Mouse (Mus musculus): ENCODE measurements around the gene Gpr107.

Gpr107 gene

DNA sequence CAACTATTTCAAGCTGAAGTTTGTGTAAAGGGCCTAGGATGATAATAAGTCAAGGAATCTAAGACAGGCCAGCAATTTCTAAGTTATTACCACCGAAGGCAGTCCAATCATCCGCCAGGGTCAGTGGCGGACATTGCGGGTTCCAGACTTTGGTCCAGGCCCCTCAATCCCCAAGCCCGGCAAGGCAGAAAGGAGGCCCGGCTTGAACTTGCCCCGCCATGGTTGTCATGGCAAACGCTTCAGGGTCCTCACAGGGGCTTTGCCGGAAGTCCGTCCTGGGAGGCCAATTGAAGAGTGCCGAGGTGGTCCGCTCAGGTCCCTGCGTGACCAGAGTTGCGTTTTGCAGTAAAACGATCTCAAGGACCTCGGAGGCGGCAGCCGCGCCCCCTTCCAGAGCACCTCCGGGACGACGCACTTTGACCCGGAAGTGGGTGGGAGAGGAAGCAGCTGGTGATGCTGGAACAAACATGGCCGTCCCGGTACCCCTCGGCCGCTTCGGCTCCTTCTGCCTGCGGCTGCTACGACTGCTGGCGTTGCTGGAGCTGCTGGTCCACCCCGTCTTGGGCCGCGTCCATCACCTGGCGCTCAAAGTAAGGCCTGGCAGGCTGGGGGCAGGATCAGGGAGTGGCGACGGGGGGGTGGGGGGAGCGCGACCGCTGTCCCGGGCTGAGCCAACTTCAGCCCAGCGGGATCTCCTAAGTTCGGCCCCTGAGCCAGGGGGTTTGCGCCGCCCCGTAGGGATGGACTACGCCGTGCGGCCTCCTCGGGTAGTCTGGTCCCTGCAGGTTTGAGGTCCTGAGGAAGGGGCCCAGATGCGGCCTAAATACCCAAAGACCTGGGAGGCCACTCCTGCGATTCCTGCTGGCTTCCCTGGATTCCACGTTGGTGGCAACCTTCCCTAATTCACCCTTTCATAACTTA is at the start of gene Gpr107:
TSS of gene Gpr107 (plus strand) at position 425 of the 921 bp plus-strand sequence.
- DNase-seq: peak; percentile 68

DNA sequence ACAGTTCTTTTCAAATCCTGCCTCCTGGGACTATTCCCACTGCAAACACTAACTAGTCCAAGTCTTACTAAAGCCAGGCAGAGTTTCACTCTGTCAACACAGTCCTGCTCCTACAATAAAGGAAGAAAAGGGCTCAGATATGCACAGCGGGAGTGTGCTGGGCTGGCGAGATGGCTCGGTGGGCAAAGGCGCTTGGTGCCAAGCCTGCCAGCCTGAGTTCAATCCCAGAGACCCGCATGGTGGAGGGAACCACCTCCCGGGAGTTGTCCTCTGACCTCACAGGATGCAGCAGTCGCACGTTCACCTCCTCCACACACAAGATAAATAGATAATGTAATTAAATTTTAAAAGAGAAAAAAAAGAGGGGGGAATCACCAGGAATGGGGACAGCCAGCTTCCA is 48.8 kb upstream of the Gpr107 start:
- DNase-seq: no peak

DNA sequence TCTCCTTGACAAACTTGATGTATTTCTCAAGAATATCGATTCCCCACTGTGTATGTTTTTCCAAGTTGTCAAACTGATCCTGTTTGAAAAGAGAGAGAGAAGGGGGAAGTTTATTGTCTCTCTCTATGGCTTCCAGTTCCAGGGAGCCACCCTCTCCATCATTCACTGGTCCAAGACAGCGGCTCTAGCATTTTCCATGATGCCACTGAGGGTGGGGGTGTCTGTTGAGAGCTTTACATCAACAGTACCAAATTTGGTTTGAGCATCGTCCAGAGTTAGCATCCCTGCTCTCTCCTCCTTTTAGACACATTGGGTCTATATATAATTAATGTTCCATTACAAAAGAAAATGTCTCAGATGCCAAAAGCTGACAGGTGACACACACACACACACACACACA is 46.8 kb upstream of the Gpr107 start:
- DNase-seq: no peak

DNA sequence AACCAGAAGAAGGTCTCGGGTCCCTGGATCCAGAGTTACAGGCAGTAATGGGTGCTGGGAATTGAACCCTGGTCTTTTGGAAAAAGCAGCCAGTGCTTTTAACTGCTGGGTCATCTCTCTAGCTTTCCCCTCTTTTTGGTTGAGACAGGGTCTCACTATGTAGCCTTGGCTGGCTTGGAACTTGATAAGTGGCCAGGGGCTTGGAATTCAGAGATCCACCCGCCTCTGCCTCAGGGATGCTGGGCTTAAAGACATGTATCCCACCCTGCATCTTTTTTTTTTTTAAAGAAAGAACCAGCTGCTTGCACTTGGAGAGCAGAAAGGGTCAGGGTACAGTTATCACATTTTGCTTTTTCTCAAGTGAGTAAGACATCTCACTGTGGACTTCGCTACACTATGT is 46.1 kb upstream of the Gpr107 start:
- DNase-seq: no peak

DNA sequence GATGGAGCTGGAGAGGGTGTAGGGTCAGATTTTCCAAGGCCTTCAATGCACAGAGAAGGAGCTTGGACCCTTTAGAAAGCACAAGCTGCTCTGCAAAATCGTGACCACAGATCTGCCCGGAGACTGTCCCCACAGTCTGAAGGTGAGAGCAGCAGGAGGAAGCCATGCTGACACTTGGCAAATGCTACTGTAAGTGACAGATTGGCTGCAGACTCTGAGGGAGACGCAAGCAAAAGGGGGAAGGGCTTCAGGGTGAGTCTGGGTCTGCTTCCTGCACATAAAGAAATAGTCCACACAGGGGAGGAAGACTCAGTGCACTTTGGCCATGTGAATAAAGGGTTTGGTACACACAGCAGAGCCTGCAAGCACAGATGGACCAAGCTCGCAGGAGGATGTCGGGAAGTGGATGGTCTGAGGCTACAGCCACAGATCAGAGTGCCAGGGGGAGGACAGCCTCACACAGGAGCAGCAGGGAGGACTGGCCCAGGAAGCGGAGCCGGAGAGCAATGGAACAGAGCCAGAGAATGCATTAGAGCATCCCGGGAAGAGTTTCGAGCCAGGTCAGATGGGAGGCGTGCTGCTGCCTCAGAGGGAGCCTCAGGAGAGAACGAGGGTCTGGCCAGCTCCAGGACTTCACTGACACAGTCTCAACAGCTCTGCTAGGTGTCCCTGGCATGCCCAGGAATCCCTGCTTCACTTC is 45.3 kb upstream of the Gpr107 start:
- peak; percentile 91 for DNase-seq

DNA sequence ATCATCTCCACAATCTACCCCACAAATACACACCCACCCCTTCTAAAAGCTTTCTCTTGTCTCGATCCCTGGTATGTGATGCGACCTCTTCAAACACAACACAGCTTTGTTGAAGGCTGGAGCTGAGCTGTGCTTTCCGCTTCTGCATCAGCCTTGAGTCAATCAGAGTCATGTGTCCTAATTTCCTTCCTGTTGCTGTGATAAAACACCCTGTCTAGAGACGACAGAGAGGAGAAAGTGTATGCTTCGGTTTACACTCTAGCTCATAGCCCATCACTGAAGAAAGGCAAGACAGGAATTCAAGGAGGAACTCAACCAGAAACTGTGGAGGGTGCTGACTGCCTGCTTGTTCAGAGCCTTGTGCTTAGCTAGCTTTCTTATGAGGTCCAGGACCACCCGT is 43.9 kb upstream of the Gpr107 start:
- no peak for DNase-seq

DNA sequence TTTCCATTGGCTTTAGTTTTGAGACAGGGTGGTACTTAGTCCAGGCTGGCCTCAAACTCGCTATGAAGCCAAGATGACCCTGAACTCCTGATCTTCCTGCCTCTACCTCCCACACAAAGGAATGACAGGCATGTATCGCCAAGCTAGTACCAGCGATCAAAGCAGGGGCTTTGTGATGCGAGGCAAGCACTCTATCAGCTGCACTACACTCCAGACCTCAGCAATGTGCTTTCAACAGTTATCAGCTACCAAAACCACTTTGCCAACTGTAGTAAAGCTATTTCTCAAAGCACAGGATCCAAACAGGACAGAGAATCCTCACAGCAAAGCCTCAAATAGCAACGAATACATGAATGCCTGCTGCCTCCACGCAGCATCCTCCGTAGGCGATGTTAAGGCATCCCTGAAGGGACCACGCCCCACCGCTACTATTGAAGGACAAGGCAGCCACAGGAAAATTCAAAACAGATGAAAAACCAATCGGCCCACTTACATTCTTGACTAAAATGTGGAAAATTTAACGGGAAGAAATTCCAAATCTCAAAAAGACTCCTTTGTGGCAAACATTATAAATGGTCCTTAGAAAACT is 42.1 kb upstream of the Gpr107 start:
- no peak for DNase-seq

DNA sequence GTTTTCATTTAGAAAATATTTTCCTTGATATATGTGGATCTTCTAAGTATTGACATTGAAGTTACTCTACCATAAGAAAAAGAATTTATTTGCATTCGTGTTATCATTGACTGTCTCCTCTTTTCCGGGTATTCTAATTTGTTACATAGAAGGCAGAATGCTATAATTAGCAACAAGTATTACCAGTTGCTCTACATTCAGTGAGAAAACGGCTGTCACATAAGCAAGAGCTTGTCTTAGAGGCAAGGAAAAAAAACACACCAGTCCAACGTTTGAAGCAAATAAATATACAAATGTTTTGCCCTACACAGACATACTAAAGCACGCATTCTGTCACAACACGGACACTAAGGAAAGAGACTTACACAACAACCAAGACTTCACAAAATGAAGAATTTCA is 40.4 kb upstream of the Gpr107 start:
- DNase-seq: no peak

DNA sequence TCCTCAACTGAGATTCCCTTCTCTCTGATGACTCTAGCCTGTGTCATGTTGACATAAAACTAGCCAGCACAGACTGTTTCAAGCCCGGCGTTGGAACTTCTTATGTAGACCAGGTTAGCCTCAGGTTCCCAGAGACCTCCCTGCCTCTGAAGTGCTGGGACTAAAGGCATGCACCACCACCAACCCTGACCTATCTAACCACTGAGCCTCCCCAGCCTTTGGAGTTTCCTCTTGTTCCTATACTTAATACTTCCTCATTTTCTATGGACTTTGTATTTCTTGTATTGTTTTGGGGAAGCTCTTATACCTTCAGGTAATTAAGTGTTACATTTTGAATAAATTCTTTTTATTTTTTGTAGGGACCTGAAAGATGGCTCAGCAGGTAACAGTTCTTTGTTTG is 37.9 kb upstream of the Gpr107 start:
- no peak for DNase-seq

DNA sequence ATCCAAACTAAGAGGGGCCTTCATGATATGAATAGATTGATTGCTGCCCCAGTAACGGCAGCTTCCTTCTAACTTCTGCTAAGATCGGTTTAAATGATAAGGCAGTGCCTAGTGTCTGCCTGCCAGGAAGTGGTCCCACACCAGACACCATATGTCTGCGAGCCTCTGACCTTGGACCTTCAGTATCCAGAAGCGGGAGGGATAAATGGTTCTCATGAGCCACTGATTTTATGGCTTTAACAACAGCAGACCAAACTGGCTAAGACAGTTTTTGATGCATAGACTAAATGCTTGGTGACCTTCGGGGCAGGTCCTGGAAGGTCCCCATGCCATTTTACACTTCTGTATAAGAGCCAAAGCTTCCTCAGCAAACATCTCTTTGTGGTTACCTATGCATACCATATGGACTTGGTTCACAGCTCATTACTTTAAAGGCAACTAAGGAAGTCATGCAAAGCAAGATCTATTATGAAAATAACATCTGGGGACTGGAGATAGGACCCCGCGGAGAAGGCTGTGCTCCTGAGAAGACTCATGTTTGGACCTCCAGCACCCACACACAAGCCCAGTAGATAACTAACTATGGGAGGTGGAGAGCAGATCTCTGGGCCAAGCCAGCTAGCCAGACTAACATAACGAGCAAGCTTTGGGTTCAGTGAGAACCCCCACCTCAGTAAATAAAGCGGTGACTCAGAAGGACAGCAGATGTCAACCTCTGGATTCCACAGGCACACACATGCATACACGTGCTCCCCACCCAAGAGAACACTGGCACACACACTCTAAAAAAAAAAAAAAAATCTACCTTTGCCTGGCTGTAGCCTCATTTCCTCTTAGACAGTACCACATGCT is 36.8 kb upstream of the Gpr107 start:
- no peak for DNase-seq

DNA sequence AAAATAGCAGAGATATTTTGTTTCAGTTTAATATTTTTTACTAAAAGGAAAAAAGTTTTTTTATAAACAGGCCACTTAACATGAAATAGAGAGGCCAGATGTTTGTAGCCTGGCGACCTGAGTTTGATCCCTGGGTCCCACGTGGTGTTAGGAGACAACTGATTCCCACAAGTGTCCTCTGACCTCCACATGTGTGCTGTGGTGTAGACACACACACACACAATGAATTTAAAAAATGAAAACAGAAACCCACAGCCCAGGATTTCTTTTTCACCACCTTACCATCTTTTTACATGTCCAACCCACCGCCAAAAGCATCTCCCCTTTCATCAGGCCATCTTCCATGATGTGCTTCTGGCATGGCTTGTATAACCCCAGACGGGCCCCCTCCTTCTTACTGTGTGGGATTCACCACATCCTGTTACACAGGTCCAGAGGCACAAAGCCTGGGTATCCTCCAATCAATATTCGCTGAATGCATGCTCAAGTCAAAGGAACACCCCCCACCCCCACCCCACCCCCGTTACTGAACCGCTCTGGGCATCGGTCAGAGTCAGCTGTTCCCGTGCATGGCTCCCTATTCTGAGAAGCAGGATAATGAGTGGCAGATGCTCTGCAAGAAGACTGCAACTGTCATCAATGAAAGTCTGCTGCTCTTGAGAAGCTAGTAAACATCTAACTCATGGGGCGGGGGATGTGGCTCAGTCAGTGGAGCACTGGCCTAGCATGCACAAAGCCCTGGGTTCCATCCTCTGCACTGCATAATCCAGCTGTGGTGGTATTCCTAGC is 36.0 kb upstream of the Gpr107 start:
- DNase-seq: no peak

DNA sequence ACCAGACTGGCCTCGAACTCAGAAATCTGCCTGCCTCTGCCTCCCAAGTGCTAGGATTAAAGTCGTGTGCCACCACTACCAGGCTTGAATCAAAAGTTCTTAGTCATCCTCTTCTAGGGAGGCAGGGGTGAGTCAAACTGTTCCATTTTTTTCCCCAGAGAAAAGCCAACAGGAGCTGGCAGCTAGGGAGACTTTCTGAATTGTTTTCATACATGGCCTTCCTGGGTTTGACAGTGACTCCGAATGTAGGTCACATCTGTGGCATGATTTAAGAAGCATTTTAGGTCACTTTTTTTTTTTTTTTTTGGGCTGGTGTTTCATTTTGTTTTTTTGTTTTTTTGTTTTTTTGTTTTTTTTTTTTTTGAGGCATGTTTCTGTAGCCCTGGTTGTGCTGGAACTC is 33.9 kb upstream of the Gpr107 start:
- no peak for DNase-seq

DNA sequence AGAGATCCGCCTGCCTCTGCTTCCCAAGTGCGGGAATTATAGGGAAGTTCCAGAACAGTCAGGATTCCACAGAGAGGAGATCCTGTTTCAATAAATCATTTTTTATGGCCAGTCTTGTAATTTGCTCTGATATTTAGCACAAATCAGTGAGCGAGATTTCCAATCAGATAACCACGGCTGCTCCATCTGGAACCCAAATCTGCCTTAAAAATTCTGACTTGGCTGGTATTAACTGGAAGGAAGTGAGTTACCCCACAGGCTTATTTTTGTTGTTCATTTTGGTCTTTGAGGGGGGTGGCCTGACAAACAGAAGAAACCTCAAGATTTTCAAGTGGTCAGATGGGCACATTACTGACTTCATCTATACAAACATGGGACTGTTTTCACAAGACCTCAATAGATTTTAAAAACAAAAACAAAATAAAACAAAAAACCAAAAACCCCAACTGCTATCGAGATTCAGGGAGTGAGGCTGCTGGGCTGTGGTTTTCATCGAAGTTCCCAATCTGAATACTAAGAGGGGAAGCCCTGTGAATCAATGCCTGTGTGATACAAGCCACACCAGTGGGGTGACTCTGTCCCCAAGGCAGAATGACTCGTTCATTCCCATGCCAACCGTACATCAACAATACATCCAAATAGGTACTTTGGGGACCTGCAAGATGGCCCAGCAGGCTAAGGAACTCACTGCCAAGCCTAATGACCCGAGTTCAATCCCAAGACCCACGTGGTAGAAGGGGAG is 33.3 kb upstream of the Gpr107 start:
- no peak for DNase-seq

DNA sequence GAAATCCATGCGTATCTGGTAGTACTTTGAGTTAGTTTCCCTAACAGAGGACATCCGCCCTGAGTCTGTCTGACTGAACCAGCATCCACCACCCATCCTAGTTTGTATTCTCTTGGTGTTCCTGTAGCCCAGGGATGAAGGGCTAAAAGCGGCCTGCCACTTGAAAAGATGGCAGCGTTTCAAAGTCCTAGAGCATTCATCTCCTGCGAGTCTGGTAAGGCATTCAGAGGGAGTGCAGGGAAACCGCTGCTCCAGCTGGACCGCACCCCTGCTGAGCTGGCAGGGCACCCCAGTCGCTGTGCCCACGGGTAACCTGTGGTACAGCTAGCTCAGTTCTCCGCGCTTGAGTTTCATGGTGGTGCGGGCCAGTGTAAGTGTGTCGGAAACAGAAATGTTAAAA is 32.3 kb upstream of the Gpr107 start:
- peak; percentile 64 for DNase-seq

DNA sequence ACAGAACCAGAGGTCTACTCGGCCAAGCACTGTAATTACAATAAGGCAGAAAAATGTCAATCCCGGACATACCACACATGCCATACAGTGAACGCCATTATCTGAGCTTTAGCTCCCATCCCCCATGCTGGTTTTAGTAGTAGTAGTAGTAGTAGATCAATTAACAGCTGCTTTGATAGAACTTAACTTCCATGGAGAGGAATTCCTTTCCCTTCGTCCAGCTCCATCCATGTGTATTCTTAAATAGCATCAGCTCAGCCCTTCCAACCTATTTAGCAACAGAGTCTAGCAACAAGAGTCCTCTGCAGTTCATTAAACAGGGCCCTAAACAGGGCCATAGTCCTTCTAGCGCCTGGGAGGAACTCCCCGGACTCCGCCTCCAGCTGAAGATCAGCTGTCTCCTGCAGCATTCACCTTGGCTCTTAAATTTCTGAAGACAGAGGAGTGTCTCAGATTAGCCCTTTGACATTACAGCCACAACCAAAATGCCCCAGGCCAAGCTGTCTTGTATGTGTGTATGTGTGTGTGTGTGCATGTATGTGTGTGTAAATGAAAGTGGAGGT is 30.9 kb upstream of the Gpr107 start:
- DNase-seq: no peak

DNA sequence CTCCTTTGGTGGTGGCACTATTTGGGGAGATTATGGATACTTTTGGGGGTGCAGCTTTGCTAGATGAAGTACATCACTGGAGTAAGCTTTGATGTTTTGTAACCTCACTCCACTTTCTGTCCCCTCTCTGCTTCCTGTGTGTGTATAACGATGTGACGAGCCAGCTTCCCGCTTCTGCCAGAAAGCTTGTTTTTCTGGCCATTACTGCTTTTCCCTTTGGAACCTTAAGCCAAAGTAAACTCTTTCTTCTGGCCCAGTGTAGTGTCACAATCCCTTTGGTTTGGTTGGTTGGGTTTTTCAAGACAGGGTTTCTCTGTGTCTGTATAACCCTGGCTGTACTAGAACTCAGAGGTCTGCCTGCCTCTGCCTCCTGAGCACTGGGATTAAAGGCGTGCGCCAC is 29.3 kb upstream of the Gpr107 start:
- no peak for DNase-seq

DNA sequence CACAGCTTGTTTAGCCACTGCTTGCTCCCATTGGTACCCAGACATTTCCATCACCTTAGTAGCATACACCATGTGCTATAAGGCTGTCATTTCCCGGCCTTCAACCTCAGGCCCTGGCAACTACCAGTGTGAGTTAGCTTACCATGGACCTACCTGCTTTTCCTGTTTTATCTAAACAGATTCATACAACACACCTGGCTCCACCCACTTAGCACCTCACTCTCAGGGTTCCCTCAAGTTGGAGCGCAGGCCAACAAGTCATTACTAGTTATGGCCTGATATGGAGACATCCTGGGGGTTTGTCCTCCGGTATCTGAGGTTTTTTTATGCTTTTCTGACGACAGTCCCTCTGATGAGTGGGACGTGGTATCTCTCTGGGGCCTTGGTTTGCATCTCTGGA is 28.6 kb upstream of the Gpr107 start:
- DNase-seq: no peak

DNA sequence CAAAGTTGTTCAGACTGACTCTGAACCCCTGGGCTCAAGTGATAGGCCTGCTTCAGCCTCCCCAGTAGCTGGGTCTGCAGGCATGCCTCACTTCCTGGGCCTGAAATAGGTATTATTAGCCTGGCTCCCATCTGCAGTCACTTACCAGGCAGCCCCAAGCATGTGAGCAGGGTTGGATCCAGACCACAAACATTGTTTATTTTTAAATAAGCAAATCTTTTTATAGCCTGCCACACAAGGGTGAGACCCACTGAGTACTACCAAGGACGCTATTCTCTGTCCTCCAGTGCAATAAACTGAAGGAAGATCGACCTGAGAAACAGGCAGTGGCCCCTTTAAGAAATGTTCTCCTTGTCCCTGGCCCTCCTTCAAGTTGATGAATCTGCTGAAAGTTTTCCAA is 27.4 kb upstream of the Gpr107 start:
- DNase-seq: no peak

DNA sequence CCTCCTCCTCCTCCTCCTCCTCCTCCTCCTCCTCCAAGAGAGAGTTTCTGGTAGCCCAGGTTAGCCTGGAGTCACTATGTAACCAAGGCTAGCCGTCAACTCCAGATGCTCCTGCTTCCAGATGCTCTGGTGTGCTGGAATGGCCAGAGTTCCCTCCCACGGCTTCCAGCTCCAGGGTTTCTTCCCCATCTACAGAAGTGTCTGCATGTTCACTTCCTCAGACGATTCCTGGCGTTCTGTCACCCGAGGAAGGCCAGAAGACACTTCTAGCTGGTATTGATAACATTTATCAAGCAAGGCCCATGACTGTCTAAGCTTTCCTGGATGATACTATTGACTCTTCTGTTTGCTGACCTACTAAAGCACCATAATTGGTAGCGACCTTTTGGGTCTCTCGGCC is 27.0 kb upstream of the Gpr107 start:
- no peak for DNase-seq

DNA sequence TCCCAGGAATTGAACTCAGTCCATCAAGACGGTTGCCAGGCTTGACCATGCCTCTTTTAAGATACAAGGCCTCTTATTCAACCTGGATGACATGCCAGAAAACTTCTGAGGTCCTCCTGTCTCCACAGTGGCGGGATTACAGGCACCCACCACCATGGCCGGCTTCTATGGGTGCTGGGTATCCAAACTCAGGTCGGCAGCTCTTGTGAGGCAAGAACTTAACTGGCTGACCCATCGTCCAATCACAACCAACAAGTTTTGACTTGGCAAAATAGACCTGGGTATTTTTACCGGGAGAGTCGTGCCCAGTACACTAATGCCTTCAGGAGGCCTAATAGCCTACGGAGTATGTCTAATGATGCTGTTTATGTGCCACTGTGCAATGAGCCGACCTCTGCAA is 26.1 kb upstream of the Gpr107 start:
- DNase-seq: no peak

DNA sequence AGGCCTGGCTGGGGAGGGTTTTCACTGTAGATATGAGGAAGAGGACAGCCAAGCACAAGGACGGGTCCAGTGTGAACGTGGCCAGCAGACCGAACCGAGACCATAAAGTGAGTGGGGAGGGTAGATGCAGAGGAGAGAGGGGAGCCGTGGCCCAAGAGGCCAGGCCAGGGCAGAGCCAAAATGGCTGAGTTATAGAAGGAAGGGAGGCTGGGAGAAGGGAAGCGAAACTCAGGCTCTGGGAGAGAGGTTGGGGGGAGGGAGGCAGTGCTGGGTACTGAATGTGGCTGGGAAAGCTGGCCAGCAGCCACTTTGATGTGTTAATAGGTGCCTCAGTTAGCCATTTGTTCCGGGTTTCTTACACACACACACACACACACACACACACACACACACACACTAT is 24.9 kb upstream of the Gpr107 start:
- DNase-seq: no peak
